Mouse (Mus musculus) testis, adult 2 months (tissue): ENCODE results near the gene Nme8.

Experiments used
- CTCF ChIP-seq: fragments of 200-500 bp; IDR thresholded peaks from 2 replicates; pipeline ENCODE4 v1.5.1; 2012; ENCODE audit warnings: low read depth, mild to moderate bottlenecking, inconsistent platforms, low read length, moderate library complexity; ENCODE audit not compliant: control insufficient read depth, insufficient read depth, insufficient replicate concordance
- POLR2A ChIP-seq: fragments of 200-500 bp; IDR thresholded peaks from 2 replicates; pipeline ENCODE4 v1.6.1; 2012; ENCODE audit warnings: low read depth, mild to moderate bottlenecking, inconsistent platforms, low read length, moderate library complexity; ENCODE audit not compliant: control insufficient read depth

GRCm38 (mm10) chr13:19613426-19613825 lies 84.2 kb downstream of the Nme8 start:
- TF ChIP-seq CTCF (no peak), POLR2A (no peak)
